Mouse (Mus musculus) heart, postnatal 0 days (tissue): ENCODE measurements around the gene Immp2l. TPM values are rescaled to one million over a fixed set of nuclear protein-coding genes. Genes with fewer than 3 reads are reported as not detected.
A peak's percentile ranks its signal among the peaks of the same experiment; 100 is the strongest.

ENCODE experiments used
- ATAC-seq: fragments of 200-750 bp; cut with Nextera tagmentation; 2 replicates; pipeline ENCODE4 v1.8.0; 2017; ENCODE audit warnings: low read depth, moderate number of reproducible peaks, moderate library complexity; ENCODE audit not compliant: insufficient read depth
- DNase-seq: peaks from one replicate; pipeline ENCODE4 v3.0.0-alpha.2; 2016; ENCODE audit warnings: low spot score
- H3K27ac ChIP-seq: fragments of 300-500 bp; sonication (generic); 2 replicates; pipeline ENCODE4 v1.5.1; 2014; ENCODE audit warnings: low read depth, mild to moderate bottlenecking
- H3K27me3 ChIP-seq: fragments of 300-500 bp; sonication (generic); 2 replicates; pipeline ENCODE4 v1.6.1; 2014; ENCODE audit warnings: low read length, mixed read lengths; ENCODE audit not compliant: control insufficient read depth, insufficient read depth
- H3K36me3 ChIP-seq: fragments of 300-500 bp; sonication (generic); replicated peaks from 2 replicates; pipeline ENCODE4 v1.6.1; 2014; ENCODE audit warnings: low read length, mixed read lengths; ENCODE audit not compliant: control insufficient read depth, insufficient read depth
- H3K4me1 ChIP-seq: fragments of 300-500 bp; sonication (generic); 2 replicates; pipeline ENCODE4 v1.6.1; 2014; ENCODE audit warnings: antibody characterized with exemption; ENCODE audit not compliant: control insufficient read depth, insufficient read depth
- H3K4me2 ChIP-seq: fragments of 300-500 bp; sonication (generic); 2 replicates; pipeline ENCODE4 v1.6.1; 2014; ENCODE audit warnings: low read depth, mild to moderate bottlenecking, low read length, moderate library complexity
- H3K4me3 ChIP-seq: fragments of 300-500 bp; sonication (generic); 2 replicates; pipeline ENCODE4 v1.5.1; 2014; ENCODE audit warnings: low read depth, low read length
- H3K9ac ChIP-seq: fragments of 300-500 bp; sonication (generic); replicated peaks from 2 replicates; pipeline ENCODE4 v1.6.1; 2014; ENCODE audit warnings: low read depth, low read length, mixed read lengths
- H3K9me3 ChIP-seq: fragments of 300-500 bp; sonication (generic); replicated peaks from 2 replicates; pipeline ENCODE4 v1.6.1; 2016; ENCODE audit warnings: low read length; ENCODE audit not compliant: control insufficient read depth
- CTCF ChIP-seq: IDR thresholded peaks from 2 replicates; pipeline ENCODE4 v1.5.1; 2016; ENCODE audit warnings: antibody characterized with exemption, control low read depth, low read depth
- EP300 ChIP-seq: IDR thresholded peaks from 2 replicates; pipeline ENCODE4 v1.6.1; 2016; ENCODE audit warnings: antibody characterized with exemption, low read depth
- WGBS: fragments of 180-500 bp; shearing (Covaris S2); extraction: QIAGEN DNeasy Blood & Tissue Kit; methylation state at CpG from one replicate; pipeline ENCODE4 v1.1.7; 2014; 5-methylcytosine and 5-hydroxymethylcytosine counted together
- polyA plus RNA-seq: library from polyadenylated mRNA; unstranded; fragments of >200 nt; fragmentation: Nextera tagmentation; extraction: Ambion mirVana; gene quantifications from 2 replicates; pipeline ENCODE4 v1.2.1, GENCODE M21; 2015
- total RNA-seq: library from RNA; depleted of rRNA; stranded (reverse); fragments of >200 nt; gene quantifications from 2 replicates; pipeline ENCODE4 v1.2.3, GENCODE M21; 2014; ENCODE audit warnings: low replicate concordance

The Immp2l gene
- total and polyA plus RNA-seq, 2 experiments from 2014 or later = 3.6 to 10.8 TPM

DNA sequence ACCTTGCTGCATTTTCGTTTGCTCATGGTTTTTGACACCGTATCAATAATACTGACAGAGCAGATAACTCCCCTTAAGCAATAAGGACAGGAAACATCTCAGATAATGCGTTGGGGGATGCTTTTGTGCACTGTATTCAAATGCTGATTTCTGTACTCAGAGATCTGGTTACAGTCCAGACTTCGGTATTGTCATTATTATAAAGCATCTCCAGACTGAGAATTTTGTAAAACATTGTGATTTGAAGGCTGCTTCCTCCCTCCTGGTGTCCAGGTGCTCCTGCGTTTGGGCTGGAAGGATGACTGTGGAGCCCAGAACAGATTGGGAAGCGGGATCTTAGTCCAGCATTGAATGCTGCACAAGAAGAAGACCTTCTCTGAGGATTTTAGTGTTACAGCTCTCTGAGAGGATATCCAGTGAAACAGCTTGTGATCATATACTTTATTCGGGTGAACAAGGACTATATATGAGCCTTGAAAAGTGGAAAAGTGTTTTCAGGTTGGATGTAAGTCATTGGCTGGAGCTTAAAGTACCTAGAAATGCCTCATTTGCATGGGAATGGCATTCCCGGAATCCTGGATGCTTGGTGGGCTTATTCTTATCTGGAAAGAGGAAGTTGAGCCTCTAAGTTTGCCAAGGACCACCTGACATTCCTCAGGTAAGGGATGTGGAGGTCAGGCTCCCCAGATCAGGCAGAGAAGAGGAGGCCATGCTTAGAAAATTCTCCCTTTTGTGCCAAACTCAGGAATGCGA, 28.1 kb upstream of the Immp2l start:
- 66% methylated on average over 9 of the region's 9 CpGs for WGBS
- no peak for DNase-seq
- TF ChIP-seq CTCF (no peak), EP300 (no peak)

DNA sequence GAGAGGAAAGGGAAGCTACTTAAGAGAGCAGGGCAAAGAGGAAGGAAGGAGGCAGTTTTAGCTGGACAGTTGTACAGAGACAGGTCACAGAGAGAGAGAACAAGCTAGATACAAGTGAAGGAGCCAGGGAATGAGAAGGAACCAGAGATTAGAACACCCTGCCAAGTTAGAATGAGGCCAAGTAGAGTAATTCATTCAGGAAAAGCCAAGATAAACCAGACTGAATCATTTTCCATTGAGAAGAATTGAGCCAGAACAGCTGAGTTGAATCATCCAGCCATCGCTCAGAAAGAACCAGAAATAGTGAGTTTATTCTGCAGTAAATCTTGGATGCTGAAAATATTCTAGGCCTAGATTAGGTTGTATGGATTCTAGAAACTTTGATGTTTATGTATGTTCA, 1.4 kb upstream of the Immp2l start:
- Histone ChIP-seq H3K4me2 (no peak overlapping the region), H3K27me3 (no peaks in the 10 kb centered on the region), H3K4me3 (no peak overlapping the region), H3K36me3 (no peaks in the 10 kb centered on the region), H3K27ac (no peak overlapping the region), H3K9ac (no peak overlapping the region), H3K4me1 (no peaks in the 10 kb centered on the region), H3K9me3 (0 out of 2 replicates have a peak, but pooled peaks cover 3% of the 10 kb centered on the region)
- DNase-seq (no peak), ATAC-seq (no peak)
- 57% methylated on average over 1 of the region's 1 CpGs for WGBS
- TF ChIP-seq CTCF (no peak), EP300 (no peak)

More for the DNA sequence above, 28.1 kb upstream of the Immp2l start:
- Histone ChIP-seq H3K9me3 (no peaks in the 10 kb centered on the region), H3K36me3 (no peaks in the 10 kb centered on the region), H3K27me3 (no peaks in the 10 kb centered on the region), H3K27ac (no peak overlapping the region), H3K4me1 (no peaks in the 10 kb centered on the region), H3K4me2 (no peak overlapping the region), H3K9ac (no peak overlapping the region), H3K4me3 (no peak overlapping the region)
- ATAC-seq = no peak

DNA sequence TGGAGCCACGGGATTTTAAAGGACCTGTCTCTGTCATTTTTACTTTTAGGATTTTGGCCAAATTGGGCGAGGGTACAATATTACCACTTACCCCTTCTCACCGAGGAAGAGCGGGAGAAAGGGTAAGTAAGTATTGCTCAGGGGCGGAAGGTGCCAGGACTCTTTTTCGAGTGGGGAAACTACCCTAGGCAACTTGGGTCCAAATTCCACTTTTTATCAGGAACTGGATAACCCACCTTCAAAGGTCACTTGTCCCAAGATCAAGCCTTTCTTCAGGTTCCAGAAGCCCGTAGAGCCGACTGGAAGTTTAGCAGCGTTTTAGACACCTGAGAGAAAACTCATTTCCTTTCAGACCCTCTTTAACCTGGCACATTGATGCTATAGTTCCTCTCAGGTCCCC, 622 bp downstream of the Immp2l start:
- peak overlapping the region; percentile 74 for H3K4me2 ChIP-seq
- no peak for DNase-seq
- no peaks in the 10 kb centered on the region for H3K27me3 ChIP-seq
- no peak for TF ChIP-seq EP300
- no peak for TF ChIP-seq CTCF
- H3K4me3 ChIP-seq = peak overlapping the region; percentile 72
- ATAC-seq = no peak
- no peaks in the 10 kb centered on the region for H3K36me3 ChIP-seq
- peak overlapping the region; percentile 50 for H3K9ac ChIP-seq
- H3K27ac ChIP-seq = no peak overlapping the region
- 0 out of 2 replicates have a peak, but pooled peaks cover 3% of the 10 kb centered on the region for H3K9me3 ChIP-seq
- 7% methylated on average over 9 of the region's 9 CpGs for WGBS
- no peaks in the 10 kb centered on the region for H3K4me1 ChIP-seq

DNA sequence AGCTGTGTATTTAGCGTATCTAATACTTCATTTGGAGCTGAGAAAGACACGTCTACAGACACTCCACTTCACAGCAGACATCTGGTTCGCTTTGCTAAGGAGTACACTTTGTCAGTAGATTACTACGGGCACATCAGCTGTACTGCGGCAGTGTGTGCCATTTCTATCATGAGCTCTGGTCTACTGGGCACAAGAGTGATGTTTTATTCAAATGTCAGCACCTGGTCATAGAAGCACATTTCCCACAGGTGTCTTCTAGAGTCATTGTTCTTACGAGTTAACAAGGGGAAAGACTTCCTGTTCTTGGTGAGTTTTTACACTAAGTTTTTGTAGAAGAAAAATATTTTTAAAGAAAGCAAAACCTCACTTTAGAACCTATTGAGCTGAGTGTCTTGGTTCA, 3.6 kb downstream of the Immp2l start:
- no peak overlapping the region for H3K4me2 ChIP-seq
- WGBS = 57% methylated on average over 6 of the region's 6 CpGs
- H3K4me1 ChIP-seq = no peaks in the 10 kb centered on the region
- ATAC-seq (no peak), DNase-seq (no peak)
- H3K27me3 ChIP-seq = no peaks in the 10 kb centered on the region
- TF ChIP-seq EP300 (no peak), CTCF (no peak)
- H3K4me3 ChIP-seq = no peak overlapping the region
- no peak overlapping the region for H3K27ac ChIP-seq
- no peaks in the 10 kb centered on the region for H3K9me3 ChIP-seq
- H3K9ac ChIP-seq = no peak overlapping the region
- H3K36me3 ChIP-seq = no peaks in the 10 kb centered on the region

DNA sequence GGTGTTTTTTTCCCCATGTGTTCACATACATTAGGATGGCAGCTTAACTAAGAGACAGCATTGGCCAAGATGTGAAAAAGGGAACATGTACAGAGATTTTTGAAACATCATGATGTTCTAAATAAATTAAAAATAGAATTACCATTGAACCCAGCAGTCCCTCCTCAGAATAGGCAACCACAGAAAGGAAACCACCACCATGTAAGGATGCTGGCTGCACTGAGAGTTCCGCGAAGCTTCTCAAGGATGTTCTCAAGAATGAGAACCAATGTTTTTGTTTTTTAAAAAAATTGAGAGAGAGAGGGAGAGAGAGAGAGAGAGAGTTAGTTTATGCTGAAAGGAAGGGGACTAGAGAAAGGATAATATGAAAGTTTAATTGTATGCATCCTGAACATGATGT, 7.2 kb downstream of the Immp2l start:
- H3K4me1 ChIP-seq = no peaks in the 10 kb centered on the region
- H3K27me3 ChIP-seq = no peaks in the 10 kb centered on the region
- no peak overlapping the region for H3K9ac ChIP-seq
- WGBS = 91% methylated on average over 2 of the region's 2 CpGs
- H3K4me2 ChIP-seq = no peak overlapping the region
- ATAC-seq (no peak), DNase-seq (no peak)
- H3K4me3 ChIP-seq = no peak overlapping the region
- TF ChIP-seq EP300 = no peak
- no peak for TF ChIP-seq CTCF
- H3K9me3 ChIP-seq = no peaks in the 10 kb centered on the region
- no peaks in the 10 kb centered on the region for H3K36me3 ChIP-seq
- H3K27ac ChIP-seq = no peak overlapping the region

DNA sequence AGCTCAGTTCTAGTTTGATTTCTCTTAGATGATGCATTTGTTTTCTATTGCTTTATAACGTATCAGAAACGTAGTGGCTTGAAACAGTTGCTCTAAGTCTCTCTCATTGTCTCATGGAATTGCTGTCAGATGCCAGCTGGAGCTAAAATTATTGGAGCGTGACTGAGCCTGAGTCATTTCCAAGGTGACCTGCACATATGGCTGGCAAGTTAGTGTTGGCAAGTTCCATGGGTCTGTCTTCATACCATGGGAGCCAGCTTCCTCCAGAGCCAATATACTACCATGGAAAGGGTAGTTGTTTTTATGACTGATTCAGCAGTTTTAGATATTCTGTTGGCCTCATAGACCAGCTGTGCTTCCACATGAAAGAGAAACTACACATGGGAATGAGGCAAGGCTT, 9.3 kb downstream of the Immp2l start:
- H3K9ac ChIP-seq = no peak overlapping the region
- H3K4me2 ChIP-seq = no peak overlapping the region
- TF ChIP-seq CTCF (no peak), EP300 (no peak)
- 83% methylated on average over 3 of the region's 3 CpGs for WGBS
- no peak overlapping the region for H3K4me3 ChIP-seq
- no peaks in the 10 kb centered on the region for H3K36me3 ChIP-seq
- H3K27ac ChIP-seq = no peak overlapping the region
- DNase-seq (no peak), ATAC-seq (no peak)
- no peaks in the 10 kb centered on the region for H3K4me1 ChIP-seq
- H3K9me3 ChIP-seq = no peaks in the 10 kb centered on the region
- H3K27me3 ChIP-seq = no peaks in the 10 kb centered on the region
